Mouse (Mus musculus) ES-E14 (cell line): ENCODE results near the gene Olfr640.

Source experiments
- CHD2 ChIP-seq: IDR thresholded peaks from 2 replicates; pipeline ENCODE4 v1.6.1; 2014; ENCODE audit warnings: mild to moderate bottlenecking, low read depth, low read length, inconsistent platforms
- HCFC1 ChIP-seq: IDR thresholded peaks from 2 replicates; pipeline ENCODE4 v1.6.1; 2012; ENCODE audit warnings: low read length, inconsistent platforms, borderline replicate concordance; ENCODE audit not compliant: insufficient read depth
- MAFK ChIP-seq: IDR thresholded peaks from 2 replicates; pipeline ENCODE4 v1.6.1; 2014; ENCODE audit warnings: mild to moderate bottlenecking, low read depth, low read length, inconsistent platforms; ENCODE audit not compliant: insufficient read depth
- ZC3H11A ChIP-seq: IDR thresholded peaks from 2 replicates; pipeline ENCODE4 v1.6.1; 2012; ENCODE audit warnings: low read depth, mild to moderate bottlenecking, inconsistent platforms, low read length, borderline replicate concordance
- ZNF384 ChIP-seq: IDR thresholded peaks from 2 replicates; pipeline ENCODE4 v1.6.1; 2012; ENCODE audit warnings: low read depth, low read length, inconsistent platforms

GRCm38 (mm10) chr7:104026978-104027377 is 1.6 kb upstream of the Olfr640 start:
- TF ChIP-seq ZNF384 (no peak), MAFK (no peak), ZC3H11A (no peak), CHD2 (no peak), HCFC1 (no peak)
